Mouse (Mus musculus): ENCODE results near the gene Ugp2. TPM values are rescaled to one million over a fixed set of nuclear protein-coding genes. Genes with fewer than 3 reads are reported as not detected.
A peak's percentile ranks its signal among the peaks of the same experiment; 100 is the strongest.

The Ugp2 gene
- total RNA-seq (2021) = 100 to 1,000 TPM; 381 to 442 TPM
- long read RNA-seq, experiment 1, transcript Ugp2-202 (10 exons, 2,683 nt) = major isoform, 270 of 417 reads
- long read RNA-seq, experiment 1, transcript Ugp2-201 (10 exons, 2,044 nt) = minor isoform, 99 of 417 reads
- long read RNA-seq, experiment 1, partial matches to known transcripts = 23 of 417 reads
- long read RNA-seq, experiment 1, other reads (novel, unspliced or antisense) = 25 of 417 reads
- long read RNA-seq, experiment 2, transcript Ugp2-201 (10 exons, 2,044 nt) = minor isoform, 135 of 635 reads
- long read RNA-seq, experiment 2, transcript Ugp2-202 (10 exons, 2,683 nt) = major isoform, 437 of 635 reads
- long read RNA-seq, experiment 2, partial matches to known transcripts = 26 of 635 reads
- long read RNA-seq, experiment 2, other reads (novel, unspliced or antisense) = 36 of 635 reads

- intact Hi-C loops (cut with DNase I) = no loop called here
- DNase-seq = peak; percentile 94 to 98
Observed at GRCm38 (mm10) chr11:21371122-21371806, at the start of gene Ugp2. TSS of gene Ugp2 (minus strand) at chr11:21371201.

- DNase-seq = peak in 1 of 2 experiments; percentile 17
- intact Hi-C loops (cut with DNase I) = no loop called here
Observed at GRCm38 (mm10) chr11:21414911-21415381, 43.9 kb upstream of the Ugp2 start.

- intact Hi-C loops (cut with DNase I) = no loop called here
- DNase-seq = no peak
Observed at GRCm38 (mm10) chr11:21406668-21407067, 35.7 kb upstream of the Ugp2 start.

GRCm38 (mm10) chr11:21406141-21406540 lies 35.1 kb upstream of the Ugp2 start:
- intact Hi-C loops (cut with DNase I) = no loop called here
- no peak for DNase-seq

- intact Hi-C loops (cut with DNase I) = no loop called here
Observed at GRCm38 (mm10) chr11:21403877-21404276, 32.9 kb upstream of the Ugp2 start.

GRCm38 (mm10) chr11:21402481-21403254 lies 31.7 kb upstream of the Ugp2 start:
- DNase-seq = no peak
- intact Hi-C loops (cut with DNase I) = no loop called here

More at GRCm38 (mm10) chr11:21403877-21404276, 32.9 kb upstream of the Ugp2 start:
- DNase-seq = no peak

GRCm38 (mm10) chr11:21401248-21401647 lies 30.2 kb upstream of the Ugp2 start:
- DNase-seq = no peak
- intact Hi-C loops (cut with DNase I) = no loop called here

GRCm38 (mm10) chr11:21399186-21399681 lies 28.2 kb upstream of the Ugp2 start:
- intact Hi-C loops (cut with DNase I) = no loop called here
- DNase-seq = no peak

- intact Hi-C loops (cut with DNase I) = no loop called here
- peak in 1 of 2 experiments; percentile 52 for DNase-seq
Observed at GRCm38 (mm10) chr11:21398464-21398863, 27.5 kb upstream of the Ugp2 start.

- intact Hi-C loops (cut with DNase I) = no loop called here
- DNase-seq = no peak
Observed at GRCm38 (mm10) chr11:21386790-21387189, 15.8 kb upstream of the Ugp2 start.

GRCm38 (mm10) chr11:21374096-21374495 lies 3.1 kb upstream of the Ugp2 start:
- intact Hi-C loops (cut with DNase I) = no loop called here

GRCm38 (mm10) chr11:21370399-21371121 lies 441 bp downstream of the Ugp2 start:
- intact Hi-C loops (cut with DNase I) = loop anchor here (1.0 kb wide), 1 partner anchor 59 kb away; no protein-coding TSS in a partner anchor

More at GRCm38 (mm10) chr11:21374096-21374495, 3.1 kb upstream of the Ugp2 start:
- no peak for DNase-seq

GRCm38 (mm10) chr11:21369248-21370016 lies 1.6 kb downstream of the Ugp2 start:
- no peak for DNase-seq
- intact Hi-C loops (cut with DNase I) = loop anchor here (1.0 kb wide), 1 partner anchor 60 kb away; no protein-coding TSS in a partner anchor

More at GRCm38 (mm10) chr11:21370399-21371121, 441 bp downstream of the Ugp2 start:
- peak; percentile 77 to 79 for DNase-seq

- intact Hi-C loops (cut with DNase I) = no loop called here
- DNase-seq = no peak
Observed at GRCm38 (mm10) chr11:21368466-21368865, 2.5 kb downstream of the Ugp2 start.

GRCm38 (mm10) chr11:21363144-21363940 lies 7.7 kb downstream of the Ugp2 start:
- DNase-seq = no peak
- intact Hi-C loops (cut with DNase I) = no loop called here

GRCm38 (mm10) chr11:21351296-21351695 lies 19.7 kb downstream of the Ugp2 start:
- intact Hi-C loops (cut with DNase I) = no loop called here
- no peak for DNase-seq

GRCm38 (mm10) chr11:21348890-21349289 lies 22.1 kb downstream of the Ugp2 start:
- intact Hi-C loops (cut with DNase I) = loop anchor here (5.0 kb wide), 2 partner anchors 83 to 108 kb away; no protein-coding TSS in a partner anchor
- no peak for DNase-seq

- intact Hi-C loops (cut with DNase I) = loop anchor here (5.0 kb wide), 2 partner anchors 86 to 111 kb away; no protein-coding TSS in a partner anchor
- no peak for DNase-seq
Observed at GRCm38 (mm10) chr11:21346020-21346419, 25.0 kb downstream of the Ugp2 start.

All from gastrocnemius, postnatal 36 days (tissue).